In the genomic region with DNA sequence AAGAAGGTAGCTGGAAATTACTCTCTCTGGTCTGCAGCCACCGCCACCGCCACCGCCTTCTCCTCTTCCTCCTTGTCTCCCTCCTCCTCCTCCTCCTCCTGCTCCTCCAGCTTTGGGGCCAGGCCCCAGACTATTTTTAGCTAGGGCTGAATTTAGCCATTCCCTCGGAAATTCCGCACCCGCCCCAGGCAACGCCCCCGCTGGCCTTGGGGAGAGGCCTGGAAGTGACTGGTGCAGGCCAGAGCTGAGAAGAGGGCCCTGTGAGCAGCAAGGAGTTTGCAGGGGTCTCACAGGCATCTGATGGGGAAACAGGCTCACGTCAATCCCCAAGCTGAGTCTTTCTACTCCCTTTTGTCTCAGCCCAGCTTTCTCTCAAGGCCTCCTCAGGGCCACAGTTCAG, we compare ENCODE assay signal across 9 mouse cellular contexts. TPM values are rescaled to one million over a fixed set of nuclear protein-coding genes. Genes with fewer than 3 reads are reported as not detected.
A peak's percentile ranks its signal among the peaks of the same experiment; 100 is the strongest.
DNase-seq lines count a peak whose midpoint lies in the region; ATAC-seq and TF ChIP-seq lines count a peak whose summit lies in the region.
"Had no signal": no experiment of that assay in that cellular context is flagged by ENCODE, and none has a peak within 500 bp of the region (broad histone marks: within the 10 kb centered on the region; RNA-seq: fewer than 3 reads in every experiment).

No protein-coding gene starts in this region.

- no peak for TF ChIP-seq CTCF in spleen, adult 2 months (IDR thresholded peaks at IDR 0.05; ENCODE audit: extremely low read depth, insufficient read depth, insufficient read length, insufficient replicate concordance)
- TF ChIP-seq CTCF in cerebellum, adult 2 months (IDR thresholded peaks at IDR 0.05; ENCODE audit: borderline replicate concordance, insufficient read depth, low read depth, low read length) = no peak

- no peak for DNase-seq in spleen, adult 2 months (ENCODE audit: low read depth in 1 of 2, low spot score in 2 of 2)
- no peak for DNase-seq in spleen, postnatal 4 days (ENCODE audit: low spot score in 2 of 2)
- DNase-seq in gastrocnemius, postnatal 25 days = peak; percentile 79
- peak; percentile 73 to 81 for DNase-seq in kidney, postnatal 4 days
- no peak for DNase-seq in layer of hippocampus, postnatal 14 days (ENCODE audit: low spot score in 2 of 2)
- DNase-seq in hindbrain, embryonic 14.5 days (ENCODE audit: low spot score) = no peak
- no peak for DNase-seq in cerebellum, adult 2 months

- no peaks in the 10 kb centered on the region for H3K36me3 ChIP-seq in spleen, adult 2 months (ENCODE audit: control insufficient read depth, insufficient read depth, low read length)
- peaks cover 38% of the 10 kb centered on the region for H3K36me3 ChIP-seq in stomach, embryonic 14.5 days (ENCODE audit: control insufficient read depth, insufficient read depth, low read length)
- H3K36me3 ChIP-seq in hindbrain, embryonic 14.5 days (replicated peaks; ENCODE audit: control insufficient read depth, insufficient read depth) = no peaks in the 10 kb centered on the region

- no peaks in the 10 kb centered on the region for H3K4me1 ChIP-seq in spleen, adult 2 months (ENCODE audit: control insufficient read depth, insufficient read depth, insufficient read length)
- peaks cover 61% of the 10 kb centered on the region for H3K4me1 ChIP-seq in stomach, embryonic 14.5 days (ENCODE audit: control insufficient read depth, insufficient read depth, low read length)
- H3K4me1 ChIP-seq in hindbrain, embryonic 14.5 days (replicated peaks; ENCODE audit: control insufficient read depth, insufficient read depth, low read length) = peaks cover 7% of the 10 kb centered on the region
- H3K4me1 ChIP-seq in cerebellum, adult 2 months (ENCODE audit: control insufficient read depth, insufficient read depth, low read length) = no peaks in the 10 kb centered on the region

- TF ChIP-seq POLR2A in spleen, adult 2 months (IDR thresholded peaks at IDR 0.05; ENCODE audit: low read depth, low read length) = no peak
- no peak for TF ChIP-seq POLR2A in cerebellum, adult 2 months (IDR thresholded peaks at IDR 0.05; ENCODE audit: borderline replicate concordance, insufficient read depth, low read length)

- no peaks in the 10 kb centered on the region for H3K9me3 ChIP-seq in stomach, embryonic 14.5 days (ENCODE audit: control insufficient read depth, low read depth, low read length)
- H3K9me3 ChIP-seq in hindbrain, embryonic 14.5 days (ENCODE audit: control insufficient read depth, low read length) = no peaks in the 10 kb centered on the region

- peak overlapping the region; percentile 25; the same call in 1 of the 2 replicates for H3K9ac ChIP-seq in stomach, embryonic 14.5 days (replicated peaks; ENCODE audit: low read depth, low read length)
- H3K9ac ChIP-seq in hindbrain, embryonic 14.5 days = no peak overlapping the region

- peak; percentile 19; the same call in 1 of the 2 replicates for ATAC-seq in stomach, embryonic 14.5 days (ENCODE audit: insufficient number of reproducible peaks, insufficient read depth, low FRiP score, low read depth)
- ATAC-seq in hindbrain, embryonic 14.5 days (ENCODE audit: low FRiP score) = no peak

- no peaks in the 10 kb centered on the region for H3K27me3 ChIP-seq in spleen, adult 2 months (ENCODE audit: control insufficient read depth, insufficient read depth, low read length)
- H3K27me3 ChIP-seq in stomach, embryonic 14.5 days (ENCODE audit: control insufficient read depth, insufficient read depth, low read length) = no peaks in the 10 kb centered on the region
- no peaks in the 10 kb centered on the region for H3K27me3 ChIP-seq in hindbrain, embryonic 14.5 days (ENCODE audit: control insufficient read depth, insufficient read depth, low read length)
- no peaks in the 10 kb centered on the region for H3K27me3 ChIP-seq in cerebellum, adult 2 months (ENCODE audit: control insufficient read depth, insufficient read depth, low read length)

- H3K27ac ChIP-seq in spleen, adult 2 months (ENCODE audit: insufficient read depth, low read length) = 0 out of 2 replicates have a peak overlapping the region, but pooled peaks have one; percentile 0
- H3K27ac ChIP-seq in stomach, embryonic 14.5 days (ENCODE audit: low read length) = peak overlapping the region; percentile 77
- H3K27ac ChIP-seq in hindbrain, embryonic 14.5 days = no peak overlapping the region
- no peak overlapping the region for H3K27ac ChIP-seq in cerebellum, adult 2 months (ENCODE audit: insufficient read depth, low read length)
- H3K27ac ChIP-seq: macrophage had no signal

- WGBS in spleen, adult 2 months = 80% methylated on average over 9 of the region's 9 CpGs
- WGBS in stomach, embryonic 14.5 days = 26% methylated on average over 9 of the region's 9 CpGs
- 62% methylated on average over 9 of the region's 9 CpGs for WGBS in hindbrain, embryonic 14.5 days
- WGBS in cerebellum, adult 2 months = 79% methylated on average over 9 of the region's 9 CpGs

- H3K4me2 ChIP-seq in stomach, embryonic 14.5 days (replicated peaks; ENCODE audit: low read depth, low read length) = peak overlapping the region; percentile 28
- no peak overlapping the region for H3K4me2 ChIP-seq in hindbrain, embryonic 14.5 days (replicated peaks)

- H3K4me3 ChIP-seq in spleen, adult 2 months (ENCODE audit: extremely low read depth, insufficient read depth, insufficient read length) = no peak overlapping the region
- H3K4me3 ChIP-seq in stomach, embryonic 14.5 days (ENCODE audit: low read depth, low read length) = peak overlapping the region; percentile 1; the same call in 1 of the 2 replicates
- H3K4me3 ChIP-seq in hindbrain, embryonic 14.5 days (replicated peaks; ENCODE audit: low read length) = no peak overlapping the region
- no peak overlapping the region for H3K4me3 ChIP-seq in cerebellum, adult 2 months (replicated peaks; ENCODE audit: insufficient read depth, low read depth, low read length)

RNA-seq across cellular contexts. Expression of gene Arhgef17, which starts 13.7 kb away (rescaled TPM):
- 12.3 and 13.5 TPM in 2 replicates for polyA plus RNA-seq in spleen, adult 2 months (2012; rRNA removed)
- total RNA-seq in gastrocnemius, postnatal 25 days (2021) = 10 to 100 TPM; 16.4 to 20.8 TPM
- 13.7 and 14.1 TPM in 2 replicates for polyA plus RNA-seq in stomach, embryonic 14.5 days (2014; fragmentation: Nextera tagmentation; extraction: Ambion mirVana)
- total RNA-seq in layer of hippocampus, postnatal 14 days (2021) = 100 to 1,000 TPM; 113 to 117 TPM
- 15.5 and 19.5 TPM in 2 replicates for polyA plus RNA-seq in hindbrain, embryonic 14.5 days (2014; fragmentation: Nextera tagmentation; extraction: Ambion mirVana)
- 70.0 and 71.4 TPM in 2 replicates for polyA plus RNA-seq in cerebellum, adult 2 months (2012; rRNA removed)

RNA-seq across cellular contexts. Expression of gene Relt, which starts 54.9 kb away (rescaled TPM):
- polyA plus RNA-seq in spleen, adult 2 months (2012; rRNA removed) = 79.2 and 97.8 TPM in 2 replicates
- total RNA-seq in gastrocnemius, postnatal 25 days (2021) = 10 to 100 TPM; 11.3 to 13.4 TPM
- polyA plus RNA-seq in stomach, embryonic 14.5 days (2014; fragmentation: Nextera tagmentation; extraction: Ambion mirVana) = 2.5 and 3.1 TPM in 2 replicates
- 10 to 100 TPM; 10.5 to 14.3 TPM for total RNA-seq in layer of hippocampus, postnatal 14 days (2021)
- polyA plus RNA-seq in hindbrain, embryonic 14.5 days (2014; fragmentation: Nextera tagmentation; extraction: Ambion mirVana) = 4.3 and 5.0 TPM in 2 replicates
- polyA plus RNA-seq in cerebellum, adult 2 months (2012; rRNA removed) = 24.8 and 29.2 TPM in 2 replicates

RNA-seq across cellular contexts. Expression of gene P2ry6, which starts 56.3 kb away (rescaled TPM):
- polyA plus RNA-seq in spleen, adult 2 months (2012; rRNA removed) = 36.0 and 46.0 TPM in 2 replicates
- 1 to 10 TPM; 1.4 to 1.9 TPM for total RNA-seq in gastrocnemius, postnatal 25 days (2021)
- 7.3 and 7.8 TPM in 2 replicates for polyA plus RNA-seq in stomach, embryonic 14.5 days (2014; fragmentation: Nextera tagmentation; extraction: Ambion mirVana)
- 1 to 10 TPM; 3.0 to 6.0 TPM for total RNA-seq in layer of hippocampus, postnatal 14 days (2021)
- 2.6 and 3.5 TPM in 2 replicates for polyA plus RNA-seq in hindbrain, embryonic 14.5 days (2014; fragmentation: Nextera tagmentation; extraction: Ambion mirVana)
- 1.1 and 1.3 TPM in 2 replicates for polyA plus RNA-seq in cerebellum, adult 2 months (2012; rRNA removed)

Comparison
In these comparisons a context has a peak if more than half of its experiments do, and no peak if none do; other contexts are left out.
1. DNase-seq: peak in gastrocnemius, postnatal 25 days (single experiment) and kidney, postnatal 4 days (2 of 2); none in spleen, adult 2 months (0 of 2), spleen, postnatal 4 days (0 of 2), layer of hippocampus, postnatal 14 days (0 of 2), hindbrain, embryonic 14.5 days (single experiment) and cerebellum, adult 2 months (0 of 2).
2. H3K27ac ChIP-seq: peak in spleen, adult 2 months (single experiment) and stomach, embryonic 14.5 days (single experiment); none in hindbrain, embryonic 14.5 days (single experiment) and cerebellum, adult 2 months (single experiment).